Mouse (Mus musculus) adipocyte (in vitro differentiated cells): ENCODE data around the gene Lpcat1.

Source experiments
- DNase-seq: peaks from one replicate; pipeline ENCODE4 v3.0.0-alpha.2; 2016; ENCODE audit warnings: low spot score

The Lpcat1 gene

DNA sequence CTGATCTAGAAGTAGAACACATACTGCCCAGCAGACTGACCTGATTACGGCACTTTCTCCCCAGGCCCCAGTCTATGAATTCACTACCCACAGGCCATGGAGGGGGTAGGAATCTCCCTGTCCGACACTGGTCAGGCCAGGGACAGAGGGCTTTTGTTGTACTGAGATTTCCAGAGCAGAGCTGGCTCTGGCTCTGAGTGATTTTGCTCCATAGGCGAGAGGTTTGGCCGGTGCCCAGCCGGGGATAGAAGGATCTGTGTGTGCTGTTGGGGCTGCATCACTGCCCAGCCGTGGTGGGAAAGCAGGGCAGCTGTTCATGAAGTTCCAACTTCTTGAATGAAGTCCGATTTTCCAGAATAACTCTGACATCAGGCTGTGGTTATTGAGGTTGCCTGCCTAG is 20.1 kb upstream of the Lpcat1 start:
- no peak for DNase-seq

DNA sequence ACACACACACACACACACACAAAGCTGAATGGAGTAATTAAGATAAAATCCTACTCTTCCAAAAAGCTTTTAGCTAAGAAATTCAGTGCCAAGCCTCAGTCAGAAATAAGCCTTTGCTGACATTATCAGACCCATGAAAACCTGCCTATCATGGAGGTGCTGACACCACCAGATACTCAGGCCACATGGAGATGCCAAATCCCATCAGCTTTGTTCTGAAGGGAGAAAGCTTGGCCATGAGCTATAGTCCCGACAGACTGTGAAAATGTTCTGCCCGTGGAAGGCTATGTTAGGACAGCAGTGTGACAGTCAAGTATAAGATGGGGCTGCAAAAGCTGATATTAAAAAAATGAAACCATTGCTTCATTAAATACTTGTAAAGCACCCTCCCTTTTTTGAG is 19.5 kb upstream of the Lpcat1 start:
- no peak for DNase-seq

DNA sequence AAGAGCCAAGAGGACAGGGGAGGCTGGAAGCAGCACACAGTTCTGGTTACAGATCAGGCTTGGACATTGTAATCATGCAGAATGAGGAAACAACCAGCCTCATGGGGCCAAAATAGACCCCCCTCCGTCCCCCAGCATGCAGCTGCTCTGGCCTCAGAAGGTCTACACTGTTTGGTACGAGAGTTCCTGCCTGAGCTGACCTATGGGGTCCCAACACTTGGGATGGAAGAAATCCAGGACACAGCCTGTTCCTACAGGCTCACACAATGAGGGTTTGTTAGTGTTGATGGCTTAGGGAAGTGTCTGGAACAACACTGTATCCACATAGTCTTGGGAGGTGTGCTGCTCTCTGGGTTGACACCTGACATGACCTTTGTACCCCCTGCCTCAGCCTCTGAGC is 18.8 kb upstream of the Lpcat1 start:
- no peak for DNase-seq

DNA sequence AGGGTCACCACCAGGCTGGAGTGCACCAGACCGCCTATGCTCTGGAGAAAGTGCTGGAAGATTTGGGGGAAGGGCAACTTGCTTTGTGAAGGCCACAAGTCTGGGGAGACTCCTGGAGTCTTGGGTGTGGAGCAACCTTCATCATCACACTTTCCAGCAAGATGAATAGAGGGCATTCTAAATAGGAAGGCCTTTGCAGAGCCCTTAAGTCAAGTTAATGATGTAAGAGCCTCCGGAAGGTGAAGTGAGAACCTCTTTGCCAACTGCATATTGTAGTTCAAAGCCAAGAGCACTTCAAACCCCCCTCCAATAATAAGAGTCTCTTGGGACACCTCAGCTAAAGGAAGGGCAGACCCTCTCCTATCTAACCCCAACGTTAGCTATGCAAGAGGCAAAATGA is 18.3 kb upstream of the Lpcat1 start:
- DNase-seq: no peak

DNA sequence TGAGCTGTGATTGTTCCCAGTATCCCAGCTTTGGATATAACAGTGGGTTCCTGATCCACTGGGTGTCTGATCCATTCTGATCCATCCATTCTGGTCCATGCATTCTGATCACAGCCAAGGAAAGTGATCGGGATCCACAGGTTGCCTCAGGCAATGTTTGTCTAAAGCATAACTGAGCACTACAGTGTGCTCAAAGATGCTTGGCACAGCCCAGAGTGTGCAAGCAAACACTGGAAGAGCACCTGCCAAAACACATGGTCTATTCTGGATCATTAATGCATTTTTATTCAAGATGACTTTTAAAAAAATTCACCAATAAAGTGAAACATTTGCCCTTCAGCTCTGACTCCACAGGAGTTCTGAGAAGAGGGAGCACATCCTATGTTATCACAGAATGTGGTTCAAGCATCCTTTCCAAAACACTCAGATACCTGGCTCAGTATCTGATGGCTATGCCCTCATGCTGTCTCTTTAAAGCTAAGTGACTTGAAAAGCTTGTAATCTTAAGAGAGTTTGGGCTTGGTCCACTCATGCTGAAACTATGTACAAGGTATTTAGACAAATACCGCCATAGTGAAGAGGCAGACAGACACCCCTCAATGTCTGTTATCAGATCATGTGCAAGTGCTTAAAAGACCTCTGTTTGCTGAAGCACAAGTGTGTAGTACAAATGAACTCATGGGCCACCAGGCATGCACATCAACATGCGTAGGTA is 13.3 kb upstream of the Lpcat1 start:
- DNase-seq: no peak

DNA sequence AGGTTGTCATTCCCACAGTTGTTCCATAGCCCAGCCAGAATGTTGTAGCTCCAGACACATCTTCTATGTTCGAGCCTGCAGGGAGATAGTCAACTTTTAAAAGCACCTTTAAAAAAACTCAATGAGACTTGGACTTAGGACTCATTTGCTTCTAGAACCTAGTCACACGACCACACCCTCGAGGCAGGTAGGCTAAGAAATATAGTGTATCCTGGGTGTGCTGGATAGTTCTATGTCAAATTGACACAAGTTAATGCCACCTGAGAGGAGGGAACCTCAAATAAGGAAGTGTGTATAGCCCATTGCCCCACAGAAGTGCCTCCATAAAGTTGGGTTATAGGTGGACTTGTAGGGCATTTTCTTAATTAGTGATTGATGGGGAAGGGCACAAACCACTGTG is 11.7 kb upstream of the Lpcat1 start:
- DNase-seq: no peak

DNA sequence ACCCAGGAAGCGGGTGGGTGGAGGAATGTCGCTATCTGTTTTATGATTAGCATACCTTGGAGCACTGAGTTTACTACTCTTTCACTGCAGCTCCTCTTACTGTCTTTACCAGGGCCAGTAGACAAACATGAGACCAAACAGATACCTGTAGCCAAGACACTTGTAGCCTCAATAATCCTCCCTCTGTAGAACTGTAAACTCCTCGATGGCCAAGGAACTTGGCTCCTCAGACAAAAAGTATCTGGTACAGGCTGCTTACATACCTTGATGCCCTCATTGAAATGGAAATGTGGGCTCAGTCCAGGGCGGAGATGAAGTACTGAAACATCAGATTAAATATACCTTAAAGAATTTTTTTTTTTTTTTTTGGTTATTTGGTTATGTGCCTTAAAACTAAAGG is 9.7 kb upstream of the Lpcat1 start:
- no peak for DNase-seq

DNA sequence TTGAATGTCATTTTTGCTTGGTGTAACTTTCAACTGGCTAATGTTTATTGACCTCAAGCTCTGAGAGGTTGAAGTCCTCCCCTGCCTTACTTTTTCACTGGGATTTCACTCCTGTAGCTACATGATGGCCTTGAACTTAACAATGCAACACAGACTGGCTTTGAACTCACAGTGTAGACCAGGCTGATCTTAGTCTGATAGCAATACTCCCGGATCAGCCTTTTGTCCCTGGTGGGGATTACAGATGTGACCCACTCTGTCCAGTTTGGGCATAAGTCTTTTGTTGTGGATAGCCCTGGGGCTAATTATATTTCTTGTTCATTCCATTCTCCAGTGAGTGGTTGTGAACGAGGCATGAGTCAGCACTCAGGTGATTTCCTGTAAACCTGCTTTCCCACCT is 9.3 kb upstream of the Lpcat1 start:
- no peak for DNase-seq

DNA sequence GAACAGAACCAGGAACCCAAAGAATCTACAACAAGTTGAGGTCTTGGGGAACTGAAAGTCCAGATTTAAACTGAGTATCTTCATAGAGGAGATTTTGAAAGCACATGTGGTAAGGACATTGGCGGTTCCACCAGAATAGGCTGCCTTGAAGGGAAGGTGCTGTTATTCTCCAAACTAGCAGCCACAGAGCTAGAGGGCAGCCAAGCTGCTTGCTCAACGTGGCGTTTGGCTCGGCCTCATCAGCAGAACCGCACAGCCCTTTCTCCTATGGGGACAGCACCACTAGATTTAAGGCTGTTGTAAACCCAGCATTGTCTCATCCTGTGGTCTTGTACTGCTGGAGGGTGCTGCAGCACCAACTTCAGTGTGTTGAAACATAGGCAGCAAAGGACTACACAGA is 8.3 kb upstream of the Lpcat1 start:
- no peak for DNase-seq

DNA sequence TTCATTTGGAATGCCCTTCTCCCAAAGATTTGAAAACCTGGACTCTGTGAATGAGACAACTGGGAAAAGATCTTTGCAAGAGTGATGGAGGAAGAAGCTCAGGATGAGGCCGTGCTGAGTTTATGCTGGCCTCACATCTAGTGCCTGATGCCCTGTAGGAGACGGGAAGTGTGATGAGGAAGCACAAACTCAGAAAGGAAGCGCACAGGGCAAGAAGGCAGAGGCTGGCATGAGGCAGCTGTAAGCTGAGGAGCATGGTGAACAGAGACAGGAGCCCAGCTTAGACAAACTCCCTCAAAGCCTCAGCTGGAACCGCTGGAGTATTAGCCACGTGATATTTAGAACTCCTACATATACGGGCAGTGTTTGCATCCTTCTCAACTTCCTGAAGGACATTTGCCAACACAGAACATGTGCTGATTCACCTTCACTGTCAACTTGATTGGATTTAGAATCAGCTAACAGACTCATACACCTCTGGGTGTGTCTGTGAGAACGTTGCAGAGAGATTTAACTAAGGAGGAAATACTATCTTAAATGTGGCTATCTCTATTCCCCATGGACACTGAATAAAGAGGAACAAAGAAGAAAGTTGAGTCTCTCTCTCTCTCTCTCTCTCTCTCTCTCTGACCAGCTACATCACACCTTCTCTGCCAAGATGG is 7.7 kb upstream of the Lpcat1 start:
- no peak for DNase-seq

DNA sequence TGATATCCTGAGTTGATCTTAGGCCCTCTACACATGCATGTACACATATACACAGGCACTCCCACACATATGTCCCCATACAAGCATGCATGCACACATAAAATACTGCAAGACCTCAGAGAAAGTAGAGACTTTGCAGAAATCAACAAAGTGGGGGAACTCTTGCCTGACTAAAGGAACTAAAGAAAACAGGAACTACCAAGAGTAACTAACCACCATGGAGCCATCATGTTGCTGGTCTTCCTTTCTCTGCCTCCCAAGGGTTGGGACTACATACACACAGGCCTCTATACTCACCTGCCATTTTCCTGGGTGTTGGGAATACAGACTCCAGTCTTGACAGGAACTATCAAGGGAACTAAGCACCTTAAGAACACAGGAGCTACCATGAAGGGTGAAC is 5.4 kb upstream of the Lpcat1 start:
- no peak for DNase-seq

DNA sequence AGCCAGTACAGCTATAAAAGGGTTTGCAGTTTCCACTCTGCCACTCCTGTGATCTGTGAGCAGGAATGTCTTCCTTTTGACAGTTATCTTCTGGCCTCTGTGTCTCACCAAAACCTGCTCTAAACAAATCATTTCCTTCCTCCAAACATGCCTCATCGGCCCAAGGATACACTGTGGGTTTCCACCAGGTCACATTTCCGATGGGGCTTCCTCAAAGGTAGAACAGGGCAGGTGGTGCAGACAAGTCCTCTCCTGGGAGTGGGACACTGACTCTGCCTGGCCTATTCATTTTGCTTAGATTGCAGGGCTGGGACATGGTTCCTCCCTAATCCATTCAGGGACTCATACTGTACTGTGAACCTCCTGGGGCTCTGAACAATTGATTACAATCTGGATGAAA is 1.8 kb upstream of the Lpcat1 start:
- no peak for DNase-seq

DNA sequence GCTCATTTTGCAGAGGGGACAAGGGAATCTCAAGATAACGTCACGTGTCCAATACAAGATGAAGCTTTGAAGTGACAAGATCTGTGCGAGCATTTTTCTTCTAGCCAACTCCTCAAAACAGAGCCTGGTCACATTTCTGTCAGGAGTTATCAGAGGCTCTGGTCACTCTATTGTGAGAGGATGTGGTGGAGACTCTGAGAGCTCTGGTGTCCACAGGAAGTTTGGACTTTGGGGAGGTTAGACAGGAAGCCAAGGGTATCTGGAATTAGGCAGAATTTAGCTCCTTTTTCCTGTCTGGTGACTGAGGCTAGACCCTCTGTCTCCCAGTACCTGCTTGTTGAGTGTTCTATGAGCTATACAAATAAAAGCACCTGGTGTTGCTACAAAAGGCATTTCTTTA is 586 bp upstream of the Lpcat1 start:
- no peak for DNase-seq

DNA sequence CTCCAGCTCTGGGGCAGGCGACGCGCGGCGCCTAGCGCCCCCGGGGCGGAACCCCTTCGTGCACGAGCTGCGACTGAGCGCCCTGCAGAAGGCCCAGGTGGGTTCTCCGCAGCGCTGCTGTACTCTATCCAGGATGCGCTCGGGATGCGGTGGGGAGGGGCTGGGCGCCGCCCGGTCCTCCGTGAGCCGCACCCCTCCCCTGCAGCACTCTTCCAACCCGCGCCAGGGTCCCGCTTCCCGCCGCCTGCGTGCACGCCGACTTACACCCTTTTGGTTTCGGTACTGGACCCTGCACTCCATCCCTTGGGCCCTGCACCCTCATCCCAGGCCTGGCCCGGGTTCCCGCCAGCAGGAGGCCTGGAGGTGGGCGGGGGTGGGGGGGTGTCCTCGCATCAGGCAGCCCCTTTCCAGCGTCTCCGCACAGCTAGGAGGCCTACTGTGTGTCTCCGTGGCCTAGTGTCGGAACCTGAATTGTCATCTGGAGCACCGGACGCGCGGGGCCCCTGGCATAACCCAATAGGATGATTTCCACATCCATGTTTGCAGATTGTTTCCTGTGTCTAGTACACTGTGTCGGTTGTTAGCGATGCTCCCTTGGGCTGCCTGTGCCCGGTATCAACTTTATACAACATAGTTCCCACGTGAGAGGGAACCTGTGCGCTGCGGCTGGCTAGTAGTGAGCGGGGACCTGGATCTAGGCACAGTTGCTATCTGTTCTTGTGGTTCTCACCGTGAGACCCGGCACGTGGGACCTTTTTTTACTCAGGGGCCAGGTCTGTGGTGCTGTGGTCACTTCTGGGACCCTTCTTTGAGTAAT is 632 bp downstream of the Lpcat1 start:
- no peak for DNase-seq

DNA sequence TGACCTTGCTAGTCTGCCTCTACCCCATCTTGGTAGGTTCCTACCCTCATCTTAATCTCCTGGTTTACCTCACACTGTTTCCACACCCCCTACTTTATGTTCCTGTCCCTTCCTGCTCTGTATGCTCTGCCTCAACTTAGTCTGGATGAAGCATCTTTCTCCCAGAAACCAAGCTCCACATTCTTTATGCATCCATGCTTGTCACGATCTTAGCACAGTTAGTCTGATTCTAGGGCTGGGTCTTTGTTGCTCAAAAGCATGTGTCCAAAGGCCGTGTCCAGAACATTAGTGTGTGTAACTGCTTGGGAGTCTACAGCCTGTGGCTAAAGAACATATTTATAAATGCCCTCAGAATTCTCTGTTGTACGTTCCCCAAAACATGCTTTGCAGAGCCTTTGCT is 1.8 kb downstream of the Lpcat1 start:
- no peak for DNase-seq

DNA sequence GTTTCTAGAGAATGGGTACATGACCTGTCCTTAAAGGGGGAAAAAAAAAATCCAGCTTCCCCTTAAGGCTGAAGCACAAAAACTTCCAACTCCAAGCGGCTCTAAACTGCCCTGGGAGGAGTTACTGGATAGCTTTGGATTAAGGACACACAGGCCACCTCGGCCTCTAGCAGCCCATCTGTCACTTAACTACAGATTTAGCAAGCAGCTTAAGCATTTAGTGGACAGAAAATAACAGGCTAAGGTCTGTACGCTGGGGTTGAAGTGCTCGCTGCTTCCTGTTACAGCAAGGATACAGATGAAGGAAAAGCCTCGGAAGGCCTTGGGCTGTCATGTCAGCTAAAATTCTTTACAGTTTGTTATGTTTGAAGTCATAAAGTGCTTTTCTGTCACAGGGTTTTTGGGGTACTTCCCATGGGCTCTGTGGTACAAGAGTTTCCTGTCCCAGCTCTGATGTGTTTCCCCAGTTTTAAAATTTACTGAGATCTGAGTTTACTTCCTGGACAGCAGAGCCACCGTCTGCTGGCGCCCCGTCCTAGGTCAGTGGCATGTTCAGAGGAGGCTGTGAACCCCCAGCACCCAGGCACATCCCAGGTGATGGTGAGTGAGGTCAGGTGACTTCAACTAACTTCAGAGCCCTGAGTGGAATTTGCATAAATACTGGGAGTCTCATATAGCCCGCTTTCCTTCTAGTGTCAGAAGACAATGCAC is 2.4 kb downstream of the Lpcat1 start:
- DNase-seq: no peak

DNA sequence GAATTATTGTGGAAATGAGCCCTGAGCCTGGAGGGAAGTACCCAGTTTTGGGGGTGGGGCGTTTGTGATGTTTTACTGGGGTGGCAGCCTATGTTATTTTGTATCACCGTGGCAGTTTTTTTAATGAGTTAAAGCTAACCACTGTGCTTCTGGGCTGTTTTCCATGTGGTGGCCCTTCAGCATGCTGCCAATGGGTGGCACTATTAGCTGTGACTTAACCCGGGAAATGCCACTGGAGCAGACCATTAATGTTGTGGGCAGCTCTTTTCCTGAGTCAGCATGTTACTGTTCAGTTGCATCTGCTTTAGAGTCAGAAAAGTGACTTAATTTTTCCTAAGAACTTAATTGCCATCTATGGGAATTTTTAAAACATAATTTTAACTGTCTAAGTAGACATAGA is 5.5 kb downstream of the Lpcat1 start:
- DNase-seq: peak; percentile 39

DNA sequence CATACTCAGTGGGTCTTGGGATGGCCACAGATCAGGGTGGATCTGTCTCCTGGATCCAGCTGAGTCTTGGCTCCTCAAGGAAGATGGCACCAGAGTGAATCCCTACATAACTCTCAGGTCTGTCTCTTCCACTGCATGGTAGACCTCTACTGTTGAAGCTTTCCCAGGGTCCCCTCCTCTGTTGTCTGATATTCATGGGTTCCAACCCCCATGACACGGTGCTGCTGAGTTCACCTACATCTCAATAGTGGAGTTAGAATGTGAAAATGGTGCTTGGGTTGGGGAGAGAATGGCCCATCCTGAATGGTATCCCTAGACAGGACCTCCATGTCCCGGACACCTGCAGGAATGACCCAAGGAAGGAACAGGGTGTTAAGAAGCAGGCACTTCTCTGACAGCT is 6.7 kb downstream of the Lpcat1 start:
- DNase-seq: no peak

DNA sequence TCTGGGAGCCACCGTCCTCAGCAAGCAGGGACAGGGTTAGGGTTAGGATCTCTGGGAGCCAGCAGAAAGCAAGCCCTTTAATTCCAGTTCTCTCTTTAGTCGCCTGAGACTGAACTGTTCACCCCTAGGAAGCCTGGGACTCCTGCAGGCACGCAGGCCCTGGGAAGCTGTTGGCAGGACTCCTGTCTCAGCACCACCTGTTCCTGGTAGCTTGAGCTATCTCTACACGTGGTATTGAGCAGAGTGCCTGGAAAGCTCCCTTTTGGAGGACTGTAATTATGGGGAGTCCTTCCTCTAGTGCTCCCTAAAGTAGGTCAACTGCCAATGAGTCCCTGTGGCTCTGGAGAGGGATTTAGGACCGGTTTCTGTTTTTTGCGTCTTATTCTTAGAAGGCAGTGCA is 7.2 kb downstream of the Lpcat1 start:
- DNase-seq: no peak

DNA sequence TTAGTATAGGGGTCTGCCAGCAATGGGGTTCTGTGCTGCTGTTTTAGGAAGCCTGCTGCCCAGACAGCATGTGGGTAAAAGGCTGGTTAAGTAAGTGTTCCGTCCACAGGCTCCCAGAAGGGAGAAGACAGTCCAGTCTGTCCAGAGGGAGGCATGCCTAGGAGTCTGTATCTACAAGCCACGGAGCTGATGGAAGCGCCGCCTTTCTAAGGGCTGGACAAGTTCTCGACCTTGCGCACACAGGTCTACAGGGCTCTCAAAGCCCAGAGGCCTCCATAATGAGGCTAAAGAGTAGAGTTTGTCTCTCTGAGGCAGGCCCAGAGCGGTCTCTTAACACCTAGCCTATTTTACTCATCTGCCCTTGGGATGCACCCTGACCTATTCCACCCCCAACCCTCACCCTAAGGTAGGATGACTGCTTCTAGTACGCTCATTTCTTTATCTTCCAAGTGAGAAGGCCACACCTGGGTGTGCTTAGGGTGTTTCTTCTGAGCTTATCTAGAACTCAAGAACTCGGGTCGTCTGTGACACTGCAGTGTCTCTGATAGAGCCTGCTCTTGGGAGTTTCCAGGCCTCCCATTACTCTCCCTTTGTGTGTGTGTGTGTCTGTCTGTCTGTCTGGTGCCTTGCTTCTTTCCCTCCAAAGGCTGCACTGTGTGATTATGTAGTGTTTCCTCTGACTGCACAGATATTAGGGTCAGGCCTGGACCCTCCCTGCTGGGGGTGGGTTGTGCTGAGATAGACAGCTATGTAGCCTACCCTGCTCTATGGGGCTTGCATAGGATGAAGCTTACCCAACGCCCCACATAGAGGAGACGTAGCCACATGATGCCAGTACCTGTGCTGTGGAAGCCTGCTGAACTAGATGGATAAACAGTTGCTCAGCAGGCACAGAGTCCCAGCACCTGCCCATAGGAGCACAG is 8.3 kb downstream of the Lpcat1 start:
- peak; percentile 11 for DNase-seq

DNA sequence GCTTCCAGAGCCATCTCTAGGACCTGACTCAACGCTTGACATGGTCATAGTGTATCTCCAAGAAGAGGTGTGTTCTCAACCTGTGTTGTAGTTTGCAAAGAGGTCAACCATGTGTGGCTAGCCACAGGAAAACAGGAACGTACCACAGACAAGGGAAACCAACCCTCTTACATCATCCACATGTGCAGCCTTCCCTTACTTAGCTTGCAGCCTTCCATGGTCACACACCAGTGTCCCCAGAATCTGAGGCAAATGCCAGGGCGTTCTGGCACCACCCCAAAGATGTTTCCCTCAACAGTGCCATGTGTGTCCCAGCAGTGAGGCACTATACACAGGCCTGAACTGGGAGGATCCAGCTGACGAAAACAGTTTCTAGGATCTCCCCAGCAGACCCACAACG is 9.3 kb downstream of the Lpcat1 start:
- DNase-seq: peak; percentile 12

DNA sequence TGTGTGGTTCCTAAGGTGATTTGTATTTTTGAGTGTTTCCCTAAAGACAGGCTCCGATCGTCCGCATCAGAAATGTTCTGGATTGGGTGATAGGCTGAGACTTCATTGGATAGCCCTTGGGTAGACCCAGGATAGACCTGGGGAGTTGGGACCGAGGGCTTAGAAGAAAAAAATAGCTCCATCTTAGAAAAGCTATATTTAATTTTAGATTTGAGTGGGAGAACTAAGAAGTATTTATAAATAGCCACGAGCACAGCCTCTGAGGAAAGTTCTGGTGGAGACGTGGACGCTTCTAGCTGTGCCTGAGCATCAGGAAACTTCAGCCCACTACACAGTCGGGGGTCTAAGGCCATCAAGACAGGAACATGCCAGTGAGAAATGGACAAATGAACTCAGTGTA is 9.8 kb downstream of the Lpcat1 start:
- DNase-seq: no peak
